Mouse (Mus musculus): Measurements from ENCODE around the gene Egln3. TPM values are rescaled to one million over a fixed set of nuclear protein-coding genes. Genes with fewer than 3 reads are reported as not detected.

Gene Egln3
- polyA plus RNA-seq, 1 experiment from 2014 or later, result 4.2 TPM

DNA sequence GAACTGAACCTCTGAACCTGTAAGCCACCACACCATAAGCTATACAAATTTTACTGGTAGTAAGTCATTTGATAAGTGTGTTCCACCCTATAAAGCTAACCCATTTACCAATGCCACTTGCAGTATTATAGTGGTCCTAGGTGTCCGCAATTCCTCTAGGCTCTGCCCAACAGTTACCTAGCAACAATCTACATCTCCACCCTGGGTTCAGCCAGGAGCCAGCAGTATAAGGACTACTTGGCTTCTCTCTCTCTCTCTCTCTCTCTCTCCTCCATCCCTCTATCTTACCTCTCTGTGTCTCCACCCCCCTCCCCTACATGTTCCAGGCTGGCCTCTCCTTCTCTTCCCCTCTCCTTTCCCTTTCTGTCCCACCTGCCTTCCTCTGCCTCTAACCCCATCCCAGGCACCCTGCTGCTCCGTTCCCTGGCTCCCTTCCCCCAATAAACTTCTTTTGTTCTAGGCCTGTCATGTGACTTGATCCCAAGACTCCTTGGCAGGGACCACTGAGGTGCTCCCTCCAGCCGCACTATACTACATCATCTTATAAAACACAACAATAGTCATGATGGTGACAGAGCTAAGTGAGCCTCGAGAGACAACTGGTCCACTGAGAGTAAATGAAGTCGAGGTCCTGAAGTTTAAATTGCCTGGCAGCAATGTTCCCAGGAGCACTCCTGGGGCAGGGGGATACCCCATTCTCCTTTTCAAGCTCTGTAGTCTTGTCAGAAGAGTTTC, 42.0 kb downstream of the Egln3 start:
- Histone ChIP-seq H3K36me3 (no peaks in the 10 kb centered on the region), H3K9me3 (no peaks in the 10 kb centered on the region), H3K27ac (no peak overlapping the region), H3K4me1 (peaks cover 6% of the 10 kb centered on the region), H3K4me3 (no peak overlapping the region), H3K9ac (no peak overlapping the region), H3K4me2 (replicated peaks) (peak overlapping the region; percentile 49; the same call in 1 of the 2 replicates), H3K27me3 (peaks cover 20% of the 10 kb centered on the region; the same call in 1 of the 2 replicates)
- WGBS, result 24% methylated on average over 5 of the region's 5 CpGs
- ATAC-seq (ENCODE audit: insufficient number of reproducible peaks, insufficient read depth, low FRiP score, low TSS enrichment), result no peak

DNA sequence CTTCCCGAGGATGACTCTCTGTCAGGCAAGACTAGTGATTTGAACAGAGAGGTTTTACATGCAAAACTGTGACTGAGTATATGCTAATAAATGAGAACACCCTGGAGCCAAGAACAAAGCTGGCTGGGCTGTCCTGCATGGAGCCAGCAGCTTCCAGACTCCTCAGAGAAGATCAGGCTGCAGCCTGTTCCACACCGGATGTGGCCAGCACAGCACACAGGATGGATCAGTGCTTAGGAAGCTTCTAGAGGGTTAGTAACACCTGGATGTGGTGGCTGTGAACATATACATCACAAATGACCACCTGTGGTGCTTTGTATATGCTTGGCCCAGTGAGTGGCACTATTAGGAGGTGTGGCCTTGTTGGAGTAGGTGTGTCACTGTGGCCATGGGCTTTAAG, 43.4 kb downstream of the Egln3 start:
- peaks cover 6% of the 10 kb centered on the region for H3K4me1 ChIP-seq
- 0 out of 2 replicates have a peak, but pooled peaks cover 3% of the 10 kb centered on the region for H3K9me3 ChIP-seq
- 72% methylated on average over 2 of the region's 2 CpGs for WGBS
- H3K4me3 ChIP-seq, result no peak overlapping the region
- H3K36me3 ChIP-seq, result no peaks in the 10 kb centered on the region
- H3K27ac ChIP-seq, result no peak overlapping the region
- no peak overlapping the region for H3K9ac ChIP-seq
- H3K27me3 ChIP-seq, result peaks cover 20% of the 10 kb centered on the region; the same call in 1 of the 2 replicates
- no peak overlapping the region for H3K4me2 ChIP-seq (replicated peaks)
- ATAC-seq (ENCODE audit: insufficient number of reproducible peaks, insufficient read depth, low FRiP score, low TSS enrichment), result no peak

DNA sequence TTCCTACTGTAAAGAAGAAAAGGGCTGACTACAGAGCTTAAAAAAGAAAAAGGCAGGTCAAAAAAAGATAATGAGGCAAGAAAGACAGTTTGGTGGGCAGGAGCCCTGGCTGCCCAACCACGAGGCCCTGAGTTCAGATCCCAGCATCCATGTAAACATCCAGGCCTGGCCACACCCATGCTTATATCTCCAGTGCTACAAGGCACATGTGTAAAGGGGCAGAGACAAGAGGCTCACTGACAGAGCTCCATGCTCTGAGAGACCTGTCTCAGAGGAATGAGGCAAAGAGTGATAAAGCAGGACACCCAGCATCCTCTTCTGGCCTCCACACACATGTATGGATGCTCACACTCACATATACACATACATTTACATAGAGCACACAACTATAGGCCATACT, 48.9 kb downstream of the Egln3 start:
- Histone ChIP-seq H3K4me2 (replicated peaks) (no peak overlapping the region), H3K27ac (no peak overlapping the region), H3K9me3 (0 out of 2 replicates have a peak, but pooled peaks cover 3% of the 10 kb centered on the region), H3K9ac (no peak overlapping the region), H3K4me3 (no peak overlapping the region), H3K36me3 (no peaks in the 10 kb centered on the region), H3K27me3 (no peaks in the 10 kb centered on the region), H3K4me1 (no peaks in the 10 kb centered on the region)
- WGBS, result 71% methylated on average over 1 of the region's 1 CpGs
- no peak for ATAC-seq (ENCODE audit: insufficient number of reproducible peaks, insufficient read depth, low FRiP score, low TSS enrichment)

DNA sequence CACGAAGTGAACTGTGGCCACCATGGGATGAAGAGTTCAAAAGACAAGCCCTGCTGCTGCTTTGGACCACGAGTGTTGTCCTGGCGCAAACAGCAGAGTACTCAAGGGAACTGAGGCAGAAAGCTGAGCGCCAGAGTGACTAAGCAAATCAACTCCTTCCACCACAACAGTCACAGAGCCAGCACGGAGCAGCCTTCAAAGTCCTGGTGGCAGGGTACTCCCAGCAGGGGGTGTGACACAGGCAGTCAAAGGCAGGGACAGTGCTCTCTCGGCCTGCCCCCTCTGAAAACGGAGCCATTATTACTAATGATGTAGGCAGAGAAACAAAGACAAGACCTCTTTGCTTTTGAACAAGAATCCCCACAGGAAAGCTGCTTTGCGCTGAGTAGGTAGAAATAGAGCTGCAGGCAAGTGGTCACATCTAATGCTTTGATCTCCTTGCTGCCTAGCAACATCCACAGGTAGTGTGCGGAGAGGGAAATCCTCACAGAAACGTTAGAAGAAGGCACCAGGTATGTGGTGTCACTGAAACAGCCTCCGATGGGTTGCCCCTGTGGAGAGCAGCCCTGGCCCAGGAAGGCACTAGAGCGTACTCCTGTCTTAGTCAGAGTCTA, 56.6 kb downstream of the Egln3 start:
- H3K36me3 ChIP-seq, result no peaks in the 10 kb centered on the region
- H3K4me2 ChIP-seq (replicated peaks), result no peak overlapping the region
- ATAC-seq (ENCODE audit: insufficient number of reproducible peaks, insufficient read depth, low FRiP score, low TSS enrichment), result no peak

More for the DNA sequence above, 56.6 kb downstream of the Egln3 start:
- Histone ChIP-seq H3K4me1 (no peaks in the 10 kb centered on the region), H3K27me3 (no peaks in the 10 kb centered on the region), H3K9me3 (no peaks in the 10 kb centered on the region), H3K27ac (no peak overlapping the region), H3K9ac (no peak overlapping the region), H3K4me3 (no peak overlapping the region)
- WGBS, result 21% methylated on average over 12 of the region's 12 CpGs
